Mouse (Mus musculus): ENCODE results near the gene Rab23. TPM values are rescaled to one million over a fixed set of nuclear protein-coding genes. Genes with fewer than 3 reads are reported as not detected.

Rab23 gene
- total and polyA plus RNA-seq, 2 experiments: 4.5 to 13.6 TPM

DNA sequence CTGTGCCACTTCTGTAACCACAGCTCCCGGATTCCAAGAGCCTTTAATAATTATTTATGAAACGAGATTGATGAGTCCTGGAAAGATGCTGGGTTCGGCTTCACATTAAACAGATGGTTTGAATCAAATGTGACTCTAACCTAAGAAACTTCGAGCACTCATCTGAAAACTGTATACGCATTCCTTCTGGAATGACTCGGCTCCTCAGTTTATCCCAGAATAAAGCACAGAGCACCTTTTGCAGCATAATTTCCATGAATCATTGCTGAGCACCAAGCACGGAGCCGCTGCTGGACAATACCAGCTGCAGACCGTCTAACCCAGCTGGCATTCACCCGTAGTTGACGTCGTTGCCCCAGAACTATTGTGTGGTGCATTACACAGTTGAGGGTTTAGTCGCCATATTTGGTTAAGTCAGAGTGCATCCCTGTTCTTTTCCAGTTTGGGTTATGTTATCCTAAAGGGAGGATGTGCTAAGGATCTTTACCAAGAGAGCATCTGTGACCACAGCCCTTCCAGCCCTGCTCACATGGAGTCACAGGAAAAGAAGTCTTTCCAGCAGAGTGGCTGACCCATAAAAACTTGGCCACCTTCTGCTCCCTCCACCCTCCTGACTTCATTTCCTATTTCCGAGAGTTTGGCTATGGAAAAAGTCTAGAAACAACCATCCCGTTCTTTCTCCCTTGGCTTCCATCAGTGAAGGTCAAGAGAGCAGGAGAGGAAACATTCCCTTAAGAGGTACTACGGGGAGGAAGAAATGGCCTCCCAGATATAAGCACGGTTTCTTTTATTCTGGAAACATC, 46.3 kb upstream of the Rab23 start:
- H3K4me3 ChIP-seq (ENCODE audit: insufficient read depth, low read depth, low read length): no peak overlapping the region
- H3K27ac ChIP-seq (replicated peaks; ENCODE audit: insufficient read depth, low read depth, low read length): no peak overlapping the region
- H3K4me1 ChIP-seq (ENCODE audit: control insufficient read depth, insufficient read depth, low read length): 0 out of 2 replicates have a peak, but pooled peaks cover 2% of the 10 kb centered on the region
- no peak overlapping the region for H3K9ac ChIP-seq (ENCODE audit: low read depth, low read length)
- no peaks in the 10 kb centered on the region for H3K36me3 ChIP-seq (ENCODE audit: control insufficient read depth, insufficient read depth, low read length)
- H3K79me2 ChIP-seq (ENCODE audit: control insufficient read depth, insufficient read depth, low read length): no peaks in the 10 kb centered on the region
- 78% methylated on average over 17 of the region's 17 CpGs for WGBS
- H3K27me3 ChIP-seq (ENCODE audit: control insufficient read depth, insufficient read depth, low read length): no peaks in the 10 kb centered on the region
- DNase-seq (ENCODE audit: extremely low read depth, low read depth, low spot score): no peak
- no peak for TF ChIP-seq CTCF (IDR thresholded peaks at IDR 0.05; ENCODE audit: low read depth, low read length)
- no peak for TF ChIP-seq POLR2A (IDR thresholded peaks at IDR 0.05; ENCODE audit: extremely low read depth, insufficient read depth, low read length)

DNA sequence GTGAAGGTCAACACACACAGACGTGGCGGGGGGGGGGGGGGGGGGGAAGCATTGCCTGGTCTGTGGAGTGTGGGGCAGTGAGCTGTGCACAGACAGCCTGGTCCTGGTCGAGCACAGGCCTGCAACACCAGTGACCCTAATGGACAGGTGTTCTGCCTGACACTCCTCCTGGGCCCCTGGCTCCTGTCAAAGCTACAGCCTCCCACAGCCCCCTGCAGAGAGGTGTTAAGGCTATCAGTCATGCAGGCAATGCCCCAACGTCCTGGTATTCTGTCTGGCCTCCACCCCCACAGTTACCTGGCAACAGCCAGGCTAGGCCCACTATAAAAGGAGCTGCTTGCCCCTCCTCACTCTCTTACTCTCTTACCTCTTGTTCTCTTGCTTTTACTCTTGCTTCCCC, 39.3 kb upstream of the Rab23 start:
- no peak for DNase-seq (ENCODE audit: extremely low read depth, low read depth, low spot score)
- H3K9ac ChIP-seq (ENCODE audit: low read depth, low read length): no peak overlapping the region
- no peak for TF ChIP-seq CTCF (IDR thresholded peaks at IDR 0.05; ENCODE audit: low read depth, low read length)
- no peak for TF ChIP-seq POLR2A (IDR thresholded peaks at IDR 0.05; ENCODE audit: extremely low read depth, insufficient read depth, low read length)
- H3K79me2 ChIP-seq (ENCODE audit: control insufficient read depth, insufficient read depth, low read length): no peaks in the 10 kb centered on the region
- H3K27me3 ChIP-seq (ENCODE audit: control insufficient read depth, insufficient read depth, low read length): no peaks in the 10 kb centered on the region
- WGBS: 71% methylated on average over 4 of the region's 4 CpGs
- H3K4me1 ChIP-seq (ENCODE audit: control insufficient read depth, insufficient read depth, low read length): no peaks in the 10 kb centered on the region
- H3K4me3 ChIP-seq (ENCODE audit: insufficient read depth, low read depth, low read length): no peak overlapping the region
- no peak overlapping the region for H3K27ac ChIP-seq (replicated peaks; ENCODE audit: insufficient read depth, low read depth, low read length)
- H3K36me3 ChIP-seq (ENCODE audit: control insufficient read depth, insufficient read depth, low read length): no peaks in the 10 kb centered on the region

DNA sequence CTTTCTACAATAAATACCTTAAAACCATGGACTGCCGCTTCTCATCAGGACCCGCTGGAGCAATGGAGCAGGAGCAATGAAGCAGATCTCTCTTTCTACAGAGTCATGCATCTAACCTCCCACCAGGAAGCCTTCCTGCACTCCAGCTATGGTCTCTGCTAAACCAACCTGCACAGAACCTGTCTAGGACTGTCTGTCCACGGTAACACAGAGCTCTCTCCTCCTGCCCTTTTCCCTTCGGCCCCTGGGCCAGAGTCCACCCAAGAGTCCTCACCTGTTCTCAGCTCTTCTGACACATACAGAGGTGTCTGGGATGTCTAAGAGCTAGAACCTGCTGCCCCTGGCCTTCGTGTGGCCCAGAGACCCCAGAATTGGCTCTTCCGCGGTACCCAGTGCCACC, 38.8 kb upstream of the Rab23 start:
- TF ChIP-seq POLR2A (IDR thresholded peaks at IDR 0.05; ENCODE audit: extremely low read depth, insufficient read depth, low read length) (no peak), CTCF (IDR thresholded peaks at IDR 0.05; ENCODE audit: low read depth, low read length) (no peak)
- H3K4me1 ChIP-seq (ENCODE audit: control insufficient read depth, insufficient read depth, low read length): no peaks in the 10 kb centered on the region
- DNase-seq (ENCODE audit: extremely low read depth, low read depth, low spot score): no peak
- no peak overlapping the region for H3K4me3 ChIP-seq (ENCODE audit: insufficient read depth, low read depth, low read length)
- no peaks in the 10 kb centered on the region for H3K36me3 ChIP-seq (ENCODE audit: control insufficient read depth, insufficient read depth, low read length)
- no peaks in the 10 kb centered on the region for H3K27me3 ChIP-seq (ENCODE audit: control insufficient read depth, insufficient read depth, low read length)
- H3K9ac ChIP-seq (ENCODE audit: low read depth, low read length): no peak overlapping the region
- H3K79me2 ChIP-seq (ENCODE audit: control insufficient read depth, insufficient read depth, low read length): no peaks in the 10 kb centered on the region
- WGBS: 92% methylated on average over 7 of the region's 7 CpGs
- no peak overlapping the region for H3K27ac ChIP-seq (replicated peaks; ENCODE audit: insufficient read depth, low read depth, low read length)

DNA sequence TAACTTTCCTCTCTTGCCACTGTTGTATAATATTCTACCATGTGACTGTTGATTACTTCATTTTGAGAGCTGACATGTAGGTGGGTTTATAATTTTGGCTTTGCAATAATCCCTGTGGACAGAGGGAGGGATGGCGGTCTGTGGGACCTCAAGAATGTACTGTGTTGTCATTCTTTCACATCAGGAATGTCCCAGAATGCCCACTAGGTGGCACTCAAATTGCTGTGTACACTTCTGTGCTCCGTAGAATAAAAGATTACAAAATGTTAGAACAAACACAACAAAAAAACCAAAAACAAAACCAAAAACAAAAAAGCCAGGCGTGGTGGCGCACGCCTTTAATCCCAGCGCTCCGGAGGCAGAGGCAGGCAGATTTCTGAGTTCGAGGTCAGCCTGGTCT, 35.2 kb upstream of the Rab23 start:
- H3K9ac ChIP-seq (ENCODE audit: low read depth, low read length): no peak overlapping the region
- H3K4me1 ChIP-seq (ENCODE audit: control insufficient read depth, insufficient read depth, low read length): no peaks in the 10 kb centered on the region
- no peak for TF ChIP-seq POLR2A (IDR thresholded peaks at IDR 0.05; ENCODE audit: extremely low read depth, insufficient read depth, low read length)
- TF ChIP-seq CTCF (IDR thresholded peaks at IDR 0.05; ENCODE audit: low read depth, low read length): peak; percentile 58
- H3K27ac ChIP-seq (replicated peaks; ENCODE audit: insufficient read depth, low read depth, low read length): no peak overlapping the region
- H3K36me3 ChIP-seq (ENCODE audit: control insufficient read depth, insufficient read depth, low read length): no peaks in the 10 kb centered on the region
- DNase-seq (ENCODE audit: extremely low read depth, low read depth, low spot score): peak; percentile 49
- no peak overlapping the region for H3K4me3 ChIP-seq (ENCODE audit: insufficient read depth, low read depth, low read length)
- 45% methylated on average over 8 of the region's 8 CpGs for WGBS
- H3K79me2 ChIP-seq (ENCODE audit: control insufficient read depth, insufficient read depth, low read length): no peaks in the 10 kb centered on the region
- H3K27me3 ChIP-seq (ENCODE audit: control insufficient read depth, insufficient read depth, low read length): no peaks in the 10 kb centered on the region

DNA sequence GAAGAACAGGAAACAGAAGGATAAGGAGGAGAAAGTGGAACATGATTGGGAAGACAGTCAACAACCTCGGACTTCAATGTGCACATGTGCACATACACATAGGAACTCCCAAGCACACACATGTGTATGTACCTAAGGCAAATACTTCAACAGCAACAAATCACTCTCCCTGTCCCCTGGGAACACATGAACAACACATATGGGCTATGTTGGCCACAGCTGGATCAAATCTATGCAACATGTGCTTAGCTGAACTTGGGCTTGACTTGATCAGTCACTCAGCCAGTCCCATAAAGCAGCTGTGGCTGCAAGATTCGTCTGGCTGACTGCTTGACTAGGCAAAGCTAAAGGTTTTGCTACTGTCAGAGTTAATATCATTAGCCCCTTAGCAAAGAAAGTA, 30.9 kb upstream of the Rab23 start:
- Histone ChIP-seq H3K27ac (replicated peaks; ENCODE audit: insufficient read depth, low read depth, low read length) (no peak overlapping the region), H3K79me2 (ENCODE audit: control insufficient read depth, insufficient read depth, low read length) (no peaks in the 10 kb centered on the region), H3K9ac (ENCODE audit: low read depth, low read length) (no peak overlapping the region), H3K36me3 (ENCODE audit: control insufficient read depth, insufficient read depth, low read length) (no peaks in the 10 kb centered on the region), H3K4me1 (ENCODE audit: control insufficient read depth, insufficient read depth, low read length) (no peaks in the 10 kb centered on the region), H3K4me3 (ENCODE audit: insufficient read depth, low read depth, low read length) (no peak overlapping the region), H3K27me3 (ENCODE audit: control insufficient read depth, insufficient read depth, low read length) (no peaks in the 10 kb centered on the region)
- WGBS: 55% methylated on average over 2 of the region's 2 CpGs
- DNase-seq (ENCODE audit: extremely low read depth, low read depth, low spot score): no peak
- TF ChIP-seq CTCF (IDR thresholded peaks at IDR 0.05; ENCODE audit: low read depth, low read length) (no peak), POLR2A (IDR thresholded peaks at IDR 0.05; ENCODE audit: extremely low read depth, insufficient read depth, low read length) (no peak)

DNA sequence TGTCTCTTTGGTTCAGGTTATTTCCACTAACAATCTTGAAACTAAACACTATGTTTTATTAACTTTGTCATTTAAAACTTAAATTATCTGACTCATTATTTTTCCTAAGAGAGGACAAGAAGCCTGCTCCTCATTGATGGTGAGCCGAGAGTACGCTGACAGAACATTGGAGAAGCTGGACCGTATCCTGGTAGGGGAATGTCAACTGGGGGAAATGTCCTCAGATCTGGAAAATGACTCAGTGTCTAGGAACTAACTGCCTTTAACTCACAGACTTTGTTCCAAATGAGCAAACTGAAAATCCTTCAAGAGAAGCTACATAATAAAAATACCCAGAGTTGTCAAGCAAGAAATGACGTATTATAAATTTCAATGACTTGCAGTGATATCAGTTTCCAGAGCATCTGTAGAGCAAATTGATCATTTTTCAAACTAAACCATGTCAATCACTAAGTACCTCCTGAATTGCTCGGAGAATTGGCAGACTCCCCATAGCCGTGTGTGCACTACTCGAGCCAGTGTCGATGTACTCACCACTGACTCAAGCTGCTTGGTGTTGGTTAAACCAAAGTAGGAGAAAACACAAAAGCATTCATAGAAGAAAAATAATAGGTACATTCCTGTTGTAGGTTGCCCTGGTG, 30.1 kb upstream of the Rab23 start:
- no peaks in the 10 kb centered on the region for H3K36me3 ChIP-seq (ENCODE audit: control insufficient read depth, insufficient read depth, low read length)
- H3K4me3 ChIP-seq (ENCODE audit: insufficient read depth, low read depth, low read length): no peak overlapping the region
- no peak overlapping the region for H3K9ac ChIP-seq (ENCODE audit: low read depth, low read length)
- H3K27me3 ChIP-seq (ENCODE audit: control insufficient read depth, insufficient read depth, low read length): no peaks in the 10 kb centered on the region
- no peak for DNase-seq (ENCODE audit: extremely low read depth, low read depth, low spot score)
- H3K4me1 ChIP-seq (ENCODE audit: control insufficient read depth, insufficient read depth, low read length): no peaks in the 10 kb centered on the region
- no peak for TF ChIP-seq CTCF (IDR thresholded peaks at IDR 0.05; ENCODE audit: low read depth, low read length)
- H3K79me2 ChIP-seq (ENCODE audit: control insufficient read depth, insufficient read depth, low read length): no peaks in the 10 kb centered on the region
- WGBS: 80% methylated on average over 8 of the region's 8 CpGs
- H3K27ac ChIP-seq (replicated peaks; ENCODE audit: insufficient read depth, low read depth, low read length): no peak overlapping the region
